Mouse (Mus musculus): Measurements from ENCODE around the gene Mrps18a. TPM values are rescaled to one million over a fixed set of nuclear protein-coding genes. Genes with fewer than 3 reads are reported as not detected.

Gene Mrps18a
- total and polyA plus RNA-seq, 2 experiments from 2014 or later, result 79.4 to 176 TPM

- TF ChIP-seq CTCF (IDR thresholded peaks at IDR 0.05; ENCODE audit: low read depth), result no peak
- 0 out of 2 replicates have a peak, but pooled peaks cover under 1% of the 10 kb centered on the region for H3K36me3 ChIP-seq (ENCODE audit: insufficient read depth)
- WGBS, result 67% methylated on average over 2 of the region's 2 CpGs
- no peak overlapping the region for H3K4me2 ChIP-seq (ENCODE audit: low read depth)
- H3K4me3 ChIP-seq (ENCODE audit: low read depth, low read length), result no peak overlapping the region
- ATAC-seq, result no peak
- H3K27ac ChIP-seq (ENCODE audit: low read depth, low read length), result no peak overlapping the region
- DNase-seq, result no peak
- no peak overlapping the region for H3K9ac ChIP-seq
- H3K9me3 ChIP-seq (ENCODE audit: low read length), result no peaks in the 10 kb centered on the region
- H3K27me3 ChIP-seq (ENCODE audit: insufficient read depth, low read length), result no peaks in the 10 kb centered on the region
- H3K4me1 ChIP-seq (ENCODE audit: insufficient read depth), result peaks cover 15% of the 10 kb centered on the region
These were observed 48.5 kb downstream of the Mrps18a start for GRCm38 (mm10) chr17:46159236-46159635.

DNA sequence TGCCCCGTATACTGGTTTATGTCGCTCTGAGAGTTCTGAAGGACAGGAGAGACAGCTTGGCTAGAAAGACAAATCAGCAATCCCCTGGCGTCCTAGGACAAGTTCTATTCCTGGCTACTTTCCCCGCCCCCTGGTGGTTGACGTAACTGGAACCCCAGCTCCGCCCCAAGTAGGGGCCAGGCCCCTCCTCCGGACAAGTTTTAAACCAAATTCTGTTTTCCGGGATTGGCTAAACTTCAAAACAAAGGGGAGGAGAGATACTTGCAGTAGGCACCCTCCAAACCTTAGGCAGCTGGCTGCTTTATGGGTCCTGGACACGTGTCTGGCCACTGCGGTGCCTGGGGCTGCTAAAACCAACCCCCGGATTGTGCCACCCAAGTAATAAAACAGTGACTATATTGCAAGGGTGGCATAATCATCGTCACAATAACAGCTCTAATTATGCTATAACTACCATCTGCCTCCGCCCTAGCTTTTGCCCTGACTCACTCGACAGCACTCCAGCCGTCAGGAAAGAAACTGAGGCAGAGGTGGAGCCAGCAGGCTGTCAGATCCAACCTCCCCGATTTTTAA, 49.4 kb downstream of the Mrps18a start:
- Histone ChIP-seq H3K9me3 (ENCODE audit: low read length) (no peaks in the 10 kb centered on the region), H3K4me2 (ENCODE audit: low read depth) (peak overlapping the region; percentile 82), H3K9ac (peak overlapping the region; percentile 52), H3K4me1 (ENCODE audit: insufficient read depth) (peaks cover 15% of the 10 kb centered on the region), H3K36me3 (ENCODE audit: insufficient read depth) (peaks cover 10% of the 10 kb centered on the region), H3K27me3 (ENCODE audit: insufficient read depth, low read length) (no peaks in the 10 kb centered on the region), H3K4me3 (ENCODE audit: low read depth, low read length) (peak overlapping the region; percentile 54), H3K27ac (ENCODE audit: low read depth, low read length) (peak overlapping the region; percentile 57)
- DNase-seq (peak; percentile 83), ATAC-seq (peak; percentile 19)
- TF ChIP-seq CTCF (IDR thresholded peaks at IDR 0.05; ENCODE audit: low read depth), result peak; percentile 50
- WGBS, result 1% methylated on average over 16 of the region's 16 CpGs

- TF ChIP-seq CTCF (IDR thresholded peaks at IDR 0.05; ENCODE audit: low read depth), result no peak
- H3K4me2 ChIP-seq (ENCODE audit: low read depth), result peak within 1 kb of the TSS; percentile 82
- DNase-seq (peak; percentile 99), ATAC-seq (peak; percentile 99)
- H3K36me3 ChIP-seq (ENCODE audit: insufficient read depth), result peaks cover 15% of the 10 kb centered on the region
- no peaks in the 10 kb centered on the region for H3K27me3 ChIP-seq (ENCODE audit: insufficient read depth, low read length)
- H3K9me3 ChIP-seq (ENCODE audit: low read length), result no peaks in the 10 kb centered on the region
- peak within 1 kb of the TSS; percentile 63 for H3K27ac ChIP-seq (ENCODE audit: low read depth, low read length)
- H3K4me1 ChIP-seq (ENCODE audit: insufficient read depth), result peaks cover 15% of the 10 kb centered on the region
- H3K4me3 ChIP-seq (ENCODE audit: low read depth, low read length), result peak within 1 kb of the TSS; percentile 54
- WGBS, result under 1% methylated on average over 23 of the region's 23 CpGs
- peak within 1 kb of the TSS; percentile 69 for H3K9ac ChIP-seq
These were observed 49.9 kb downstream of the Mrps18a start, which contains the start of gene Gtpbp2 for GRCm38 (mm10) chr17:46160686-46161085. Gene Gtpbp2 (plus strand): TSS chr17:46161032.

DNA sequence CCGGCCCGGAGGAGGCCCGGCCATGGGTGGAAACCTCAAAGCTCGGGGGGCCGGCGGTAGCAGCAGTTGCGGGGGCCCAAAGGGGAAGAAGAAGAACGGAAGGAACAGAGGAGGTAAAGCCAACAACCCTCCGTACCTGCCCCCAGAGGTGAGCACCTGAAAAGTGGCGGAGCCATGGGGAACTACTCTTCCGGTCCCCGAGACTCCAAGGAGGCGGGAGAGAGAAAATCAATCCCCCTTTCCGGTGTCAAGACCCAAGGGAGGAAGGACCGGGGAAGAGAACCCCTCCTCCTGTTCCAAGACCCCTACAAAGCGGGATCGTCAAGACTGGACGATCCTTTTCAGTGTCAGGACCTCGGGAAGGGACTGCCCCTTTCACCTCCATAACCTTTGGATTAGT, 50.4 kb downstream of the Mrps18a start:
- no peaks in the 10 kb centered on the region for H3K27me3 ChIP-seq (ENCODE audit: insufficient read depth, low read length)
- peak overlapping the region; percentile 69 for H3K9ac ChIP-seq
- H3K4me2 ChIP-seq (ENCODE audit: low read depth), result peak overlapping the region; percentile 82
- peak overlapping the region; percentile 63 for H3K27ac ChIP-seq (ENCODE audit: low read depth, low read length)
- peak; percentile 56 for ATAC-seq
- 2% methylated on average over 19 of the region's 19 CpGs for WGBS
- peak; percentile 58 for DNase-seq
- H3K4me1 ChIP-seq (ENCODE audit: insufficient read depth), result peaks cover 15% of the 10 kb centered on the region
- no peak for TF ChIP-seq CTCF (IDR thresholded peaks at IDR 0.05; ENCODE audit: low read depth)
- H3K9me3 ChIP-seq (ENCODE audit: low read length), result no peaks in the 10 kb centered on the region
- peaks cover 20% of the 10 kb centered on the region for H3K36me3 ChIP-seq (ENCODE audit: insufficient read depth)
- H3K4me3 ChIP-seq (ENCODE audit: low read depth, low read length), result peak overlapping the region; percentile 54

- H3K4me2 ChIP-seq (ENCODE audit: low read depth), result peak overlapping the region; percentile 82
- H3K4me3 ChIP-seq (ENCODE audit: low read depth, low read length), result peak overlapping the region; percentile 54
- H3K27me3 ChIP-seq (ENCODE audit: insufficient read depth, low read length), result no peaks in the 10 kb centered on the region
- peak overlapping the region; percentile 63 for H3K27ac ChIP-seq (ENCODE audit: low read depth, low read length)
- DNase-seq (no peak), ATAC-seq (no peak)
- H3K9ac ChIP-seq, result peak overlapping the region; percentile 69
- no peak for TF ChIP-seq CTCF (IDR thresholded peaks at IDR 0.05; ENCODE audit: low read depth)
- H3K36me3 ChIP-seq (ENCODE audit: insufficient read depth), result peaks cover 25% of the 10 kb centered on the region
- peaks cover 15% of the 10 kb centered on the region for H3K4me1 ChIP-seq (ENCODE audit: insufficient read depth)
- H3K9me3 ChIP-seq (ENCODE audit: low read length), result no peaks in the 10 kb centered on the region
- 49% methylated on average over 9 of the region's 9 CpGs for WGBS
These were observed 50.9 kb downstream of the Mrps18a start for GRCm38 (mm10) chr17:46161710-46162109.

GRCm38 (mm10) chr17:46162551-46162950, 51.8 kb downstream of the Mrps18a start:
- Histone ChIP-seq H3K9me3 (ENCODE audit: low read length) (no peaks in the 10 kb centered on the region), H3K36me3 (ENCODE audit: insufficient read depth) (peaks cover 33% of the 10 kb centered on the region), H3K4me3 (ENCODE audit: low read depth, low read length) (no peak overlapping the region), H3K27ac (ENCODE audit: low read depth, low read length) (no peak overlapping the region), H3K4me2 (ENCODE audit: low read depth) (no peak overlapping the region), H3K9ac (no peak overlapping the region), H3K27me3 (ENCODE audit: insufficient read depth, low read length) (no peaks in the 10 kb centered on the region), H3K4me1 (ENCODE audit: insufficient read depth) (peaks cover 15% of the 10 kb centered on the region)
- no peak for ATAC-seq
- DNase-seq, result no peak
- no peak for TF ChIP-seq CTCF (IDR thresholded peaks at IDR 0.05; ENCODE audit: low read depth)
- WGBS, result 90% methylated on average over 7 of the region's 7 CpGs

GRCm38 (mm10) chr17:46162951-46163421, 52.2 kb downstream of the Mrps18a start:
- Histone ChIP-seq H3K4me2 (ENCODE audit: low read depth) (no peak overlapping the region), H3K4me3 (ENCODE audit: low read depth, low read length) (no peak overlapping the region), H3K4me1 (ENCODE audit: insufficient read depth) (peaks cover 15% of the 10 kb centered on the region), H3K27me3 (ENCODE audit: insufficient read depth, low read length) (no peaks in the 10 kb centered on the region), H3K36me3 (ENCODE audit: insufficient read depth) (peaks cover 38% of the 10 kb centered on the region), H3K27ac (ENCODE audit: low read depth, low read length) (no peak overlapping the region), H3K9ac (0 out of 2 replicates have a peak overlapping the region, but pooled peaks have one; percentile 10), H3K9me3 (ENCODE audit: low read length) (no peaks in the 10 kb centered on the region)
- no peak for DNase-seq
- WGBS, result 82% methylated on average over 9 of the region's 9 CpGs
- no peak for ATAC-seq
- TF ChIP-seq CTCF (IDR thresholded peaks at IDR 0.05; ENCODE audit: low read depth), result no peak

Measured in forebrain, postnatal 0 days (tissue).